In the genomic region with DNA sequence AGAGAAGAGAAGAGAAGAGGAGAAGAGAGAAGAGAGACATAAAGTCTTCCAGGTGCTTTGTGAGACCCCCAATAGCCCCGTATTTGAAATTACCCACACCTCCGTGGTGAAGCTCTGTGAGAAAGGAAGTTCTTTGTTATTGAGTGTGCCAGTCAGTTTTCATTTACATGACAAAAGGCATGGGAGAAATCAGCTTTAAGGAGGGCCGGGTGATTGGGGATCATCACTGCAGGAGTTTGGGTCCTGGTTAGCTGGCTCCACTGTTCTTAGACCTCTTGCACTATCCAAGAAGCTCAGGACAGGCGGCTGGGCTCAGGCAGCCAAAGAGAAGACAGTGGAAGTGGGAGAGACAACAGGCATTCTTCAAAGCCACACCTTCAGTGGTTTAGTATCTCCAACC, we compare ENCODE assay signal across 20 mouse cellular contexts. TPM values are rescaled to one million over a fixed set of nuclear protein-coding genes. Genes with fewer than 3 reads are reported as not detected.
DNase-seq lines count a peak whose midpoint lies in the region; ATAC-seq lines count a peak whose summit lies in the region.
"Had no signal": no experiment of that assay in that cellular context is flagged by ENCODE, and none has a peak within 500 bp of the region (broad histone marks: within the 10 kb centered on the region; RNA-seq: fewer than 3 reads in every experiment).

No protein-coding gene starts in this region.

- H3K4me3 ChIP-seq in hindbrain, embryonic 14.5 days (replicated peaks; ENCODE audit: low read length): no peak overlapping the region
- H3K4me3 ChIP-seq in neural tube, embryonic 12.5 days: no peak overlapping the region

- peaks cover 22% of the 10 kb centered on the region for H3K27me3 ChIP-seq in hindbrain, embryonic 14.5 days (ENCODE audit: control insufficient read depth, insufficient read depth, low read length)
- H3K27me3 ChIP-seq in neural tube, embryonic 12.5 days (replicated peaks): peaks cover 31% of the 10 kb centered on the region

- peak; percentile 14 for DNase-seq in embryo, embryonic 10.5 days (ENCODE audit: low spot score)
- no peak for DNase-seq in embryo, embryonic 10 days (ENCODE audit: low spot score)
- DNase-seq in ZHBTc4 (ENCODE audit: low read depth, low spot score): peak; percentile 60
- DNase-seq in hindbrain, embryonic 14.5 days (ENCODE audit: low spot score): no peak
- no peak for DNase-seq in gastrocnemius, postnatal 14 days
- no peak for DNase-seq in left cerebral cortex, adult 8-10 months (ENCODE audit: low spot score in 2 of 2)
- DNase-seq in layer of hippocampus, postnatal 10 days (ENCODE audit: low spot score in 2 of 2): no peak
- DNase-seq: adrenal gland, postnatal 25 days; cerebellum, adult 8-10 months; right cerebral cortex, postnatal 4 days had no signal

- H3K4me2 ChIP-seq in hindbrain, embryonic 14.5 days (replicated peaks): peak overlapping the region; percentile 93; the same call in 1 of the 2 replicates
- peak overlapping the region; percentile 97 for H3K4me2 ChIP-seq in neural tube, embryonic 12.5 days (replicated peaks)

- H3K9ac ChIP-seq in hindbrain, embryonic 14.5 days: no peak overlapping the region
- H3K9ac ChIP-seq in neural tube, embryonic 12.5 days: no peak overlapping the region

- H3K4me1 ChIP-seq in hindbrain, embryonic 14.5 days (replicated peaks; ENCODE audit: control insufficient read depth, insufficient read depth, low read length): peaks cover 3% of the 10 kb centered on the region; the same call in 1 of the 2 replicates
- no peaks in the 10 kb centered on the region; the same call in 1 of the 2 replicates for H3K4me1 ChIP-seq in neural tube, embryonic 12.5 days

- no peaks in the 10 kb centered on the region for H3K9me3 ChIP-seq in hindbrain, embryonic 14.5 days (ENCODE audit: control insufficient read depth, low read length)
- H3K9me3 ChIP-seq in neural tube, embryonic 12.5 days: no peaks in the 10 kb centered on the region
- H3K9me3 ChIP-seq: intestine, embryonic 15.5 days had no signal

- H3K36me3 ChIP-seq in hindbrain, embryonic 14.5 days (replicated peaks; ENCODE audit: control insufficient read depth, insufficient read depth): no peaks in the 10 kb centered on the region
- H3K36me3 ChIP-seq in neural tube, embryonic 12.5 days: no peaks in the 10 kb centered on the region
- H3K36me3 ChIP-seq: intestine, embryonic 15.5 days had no signal

- no peak overlapping the region for H3K27ac ChIP-seq in hindbrain, embryonic 14.5 days
- H3K27ac ChIP-seq in neural tube, embryonic 12.5 days: no peak overlapping the region
- H3K27ac ChIP-seq: heart, adult 2 months; intestine, embryonic 15.5 days; kidney, postnatal 0 days; macrophage had no signal

- ATAC-seq in hindbrain, embryonic 14.5 days (ENCODE audit: low FRiP score): no peak
- ATAC-seq in neural tube, embryonic 12.5 days (ENCODE audit: low FRiP score, low read depth): no peak
- ATAC-seq: activated CD4-positive, CD25-positive, alpha-beta regulatory T cell, adult 4 months had no signal

- WGBS in hindbrain, embryonic 14.5 days: 2% methylated on average over 4 of the region's 4 CpGs
- 6% methylated on average over 4 of the region's 4 CpGs for WGBS in neural tube, embryonic 12.5 days

- intact Hi-C loops in gastrocnemius, postnatal 14 days (cut with DNase I; ENCODE audit: low total_unique reads): no loop called here

RNA-seq across cellular contexts. Expression of gene Gm11549, which starts 0.5 kb away (rescaled TPM):
- polyA plus RNA-seq in hindbrain, embryonic 14.5 days (2014; fragmentation: Nextera tagmentation; extraction: Ambion mirVana): 0.20 and 0.35 TPM in 2 replicates
- 0.65 and 0.84 TPM in 2 replicates for polyA plus RNA-seq in neural tube, embryonic 12.5 days (2016; fragmentation: Nextera tagmentation; extraction: Ambion mirVana)
- under 1 TPM in 1 of 2 experiments, not detected in 1; 0.06 TPM for total RNA-seq in gastrocnemius, postnatal 14 days (2021)
- 10 to 100 TPM; 24.5 to 30.0 (median 28.1) TPM for total RNA-seq in left cerebral cortex, adult 8-10 months (2022)
- 1 to 10 TPM; 1.2 to 1.9 TPM for total RNA-seq in layer of hippocampus, postnatal 10 days (2021)
- total RNA-seq: adrenal gland, postnatal 25 days; gastrocnemius, adult 18-20 months; heart, adult 2 months; heart, postnatal 10 days; liver, adult 2 months had no signal
- polyA plus RNA-seq: activated CD4-positive, CD25-positive, alpha-beta regulatory T cell, adult 4 months; heart, adult 2 months; kidney, postnatal 0 days; liver, adult 2 months; macrophage had no signal

RNA-seq across cellular contexts. Expression of gene Exosc9, which starts 30.3 kb away (rescaled TPM):
- polyA plus RNA-seq in hindbrain, embryonic 14.5 days (2014; fragmentation: Nextera tagmentation; extraction: Ambion mirVana): 74.5 and 77.9 TPM in 2 replicates
- 85.2 and 86.6 TPM in 2 replicates for polyA plus RNA-seq in neural tube, embryonic 12.5 days (2016; fragmentation: Nextera tagmentation; extraction: Ambion mirVana)
- 10 to 100 TPM; 17.0 to 18.3 TPM for total RNA-seq in gastrocnemius, postnatal 14 days (2021)
- total RNA-seq in left cerebral cortex, adult 8-10 months (2022): 10 to 100 TPM; 40.6 to 42.9 (median 40.8) TPM
- total RNA-seq in layer of hippocampus, postnatal 10 days (2021): 10 to 100 TPM; 46.7 to 50.4 TPM

RNA-seq across cellular contexts. Expression of gene 1810062G17Rik, which starts 46.4 kb away (rescaled TPM):
- 0.21 and 0.23 TPM in 2 replicates for polyA plus RNA-seq in hindbrain, embryonic 14.5 days (2014; fragmentation: Nextera tagmentation; extraction: Ambion mirVana)
- 0.22 and 0.45 TPM in 2 replicates for polyA plus RNA-seq in neural tube, embryonic 12.5 days (2016; fragmentation: Nextera tagmentation; extraction: Ambion mirVana)
- under 1 TPM in 1 of 2 experiments, not detected in 1; 0.39 TPM for total RNA-seq in gastrocnemius, postnatal 14 days (2021)
- total RNA-seq in left cerebral cortex, adult 8-10 months (2022): under 1 TPM in 1 of 4 experiments, not detected in 3; 0.50 TPM
- under 1 TPM in 1 of 2 experiments, not detected in 1; 0.55 TPM for total RNA-seq in layer of hippocampus, postnatal 10 days (2021)
- total RNA-seq: gastrocnemius, adult 18-20 months; heart, adult 2 months; layer of hippocampus, adult 8-10 months had no signal
- polyA plus RNA-seq: macrophage had no signal

RNA-seq across cellular contexts. Expression of gene Anxa5, which starts 46.4 kb away (rescaled TPM):
- polyA plus RNA-seq in hindbrain, embryonic 14.5 days (2014; fragmentation: Nextera tagmentation; extraction: Ambion mirVana): 64.9 and 75.8 TPM in 2 replicates
- 124 and 131 TPM in 2 replicates for polyA plus RNA-seq in neural tube, embryonic 12.5 days (2016; fragmentation: Nextera tagmentation; extraction: Ambion mirVana)
- 100 to 1,000 TPM in 1 of 2 experiments, 10 to 100 TPM in 1; 80.6 to 104 TPM for total RNA-seq in gastrocnemius, postnatal 14 days (2021)
- 10 to 100 TPM; 71.4 to 98.2 (median 85.5) TPM for total RNA-seq in left cerebral cortex, adult 8-10 months (2022)
- total RNA-seq in layer of hippocampus, postnatal 10 days (2021): 10 to 100 TPM; 34.6 to 34.7 TPM

RNA-seq across cellular contexts. Expression of gene Ccna2, which starts 49.8 kb away (rescaled TPM):
- 29.8 and 42.3 TPM in 2 replicates for polyA plus RNA-seq in hindbrain, embryonic 14.5 days (2014; fragmentation: Nextera tagmentation; extraction: Ambion mirVana)
- 135 and 139 TPM in 2 replicates for polyA plus RNA-seq in neural tube, embryonic 12.5 days (2016; fragmentation: Nextera tagmentation; extraction: Ambion mirVana)
- total RNA-seq in gastrocnemius, postnatal 14 days (2021): 1 to 10 TPM; 7.4 to 7.7 TPM
- total RNA-seq in left cerebral cortex, adult 8-10 months (2022): 1 to 10 TPM in 3 of 4 experiments, under 1 TPM in 1; 0.99 to 1.4 (median 1.1) TPM
- 1 to 10 TPM; 6.7 to 8.7 TPM for total RNA-seq in layer of hippocampus, postnatal 10 days (2021)
- total RNA-seq: gastrocnemius, adult 18-20 months had no signal

Comparison
In these comparisons a context has a peak if more than half of its experiments do, and no peak if none do; other contexts are left out.
1. DNase-seq: peak in embryo, embryonic 10.5 days (single experiment) and ZHBTc4 (single experiment); none in embryo, embryonic 10 days (single experiment), hindbrain, embryonic 14.5 days (single experiment), gastrocnemius, postnatal 14 days (single experiment), left cerebral cortex, adult 8-10 months (0 of 2) and layer of hippocampus, postnatal 10 days (0 of 2).
2. RNA of gene Gm11549, which starts 0.5 kb away (total RNA-seq): 24.5 to 30.0 TPM in left cerebral cortex, adult 8-10 months; 1.2 to 1.9 TPM in layer of hippocampus, postnatal 10 days and 0.06 TPM in gastrocnemius, postnatal 14 days; every median in the first group is over 4 times any median in the second.